Mouse (Mus musculus): ENCODE measurements around the gene Rpl4. TPM values are rescaled to one million over a fixed set of nuclear protein-coding genes. Genes with fewer than 3 reads are reported as not detected.
A peak's percentile ranks its signal among the peaks of the same experiment; 100 is the strongest.

Rpl4 gene
- total and polyA plus RNA-seq, 2 experiments from 2014 or later, result 588 to 620 TPM

- H3K27ac ChIP-seq, result peak overlapping the region; percentile 60
- ATAC-seq, result peak; percentile 79
These were observed 34.4 kb downstream of the Rpl4 start for GRCm38 (mm10) chr9:64207509-64208084.

GRCm38 (mm10) chr9:64214452-64214851 is 41.3 kb downstream of the Rpl4 start:
- Histone ChIP-seq H3K4me2 (ENCODE audit: low read depth, low read length) (no peak overlapping the region), H3K27me3 (ENCODE audit: insufficient read depth, low read length) (no peaks in the 10 kb centered on the region), H3K9ac (replicated peaks; ENCODE audit: low read length) (no peak overlapping the region), H3K4me3 (ENCODE audit: low read length) (no peak overlapping the region), H3K36me3 (ENCODE audit: insufficient read depth, low read length) (0 out of 2 replicates have a peak, but pooled peaks cover 4% of the 10 kb centered on the region), H3K27ac (no peak overlapping the region), H3K4me1 (ENCODE audit: insufficient read depth, low read length) (no peaks in the 10 kb centered on the region), H3K9me3 (ENCODE audit: low read length) (no peaks in the 10 kb centered on the region)
- no peak for ATAC-seq
- WGBS, result 90% methylated on average over 17 of the region's 17 CpGs
- DNase-seq (ENCODE audit: low spot score), result no peak
- TF ChIP-seq CTCF (IDR thresholded peaks at IDR 0.05; ENCODE audit: low read depth), result no peak

More at GRCm38 (mm10) chr9:64207509-64208084, 34.4 kb downstream of the Rpl4 start:
- Histone ChIP-seq H3K4me3 (ENCODE audit: low read length) (no peak overlapping the region), H3K9ac (replicated peaks; ENCODE audit: low read length) (no peak overlapping the region), H3K4me1 (ENCODE audit: insufficient read depth, low read length) (no peaks in the 10 kb centered on the region), H3K27me3 (ENCODE audit: insufficient read depth, low read length) (no peaks in the 10 kb centered on the region), H3K36me3 (ENCODE audit: insufficient read depth, low read length) (peaks cover 7% of the 10 kb centered on the region; the same call in 1 of the 2 replicates), H3K4me2 (ENCODE audit: low read depth, low read length) (no peak overlapping the region), H3K9me3 (ENCODE audit: low read length) (no peaks in the 10 kb centered on the region)
- no peak for TF ChIP-seq CTCF (IDR thresholded peaks at IDR 0.05; ENCODE audit: low read depth)
- DNase-seq (ENCODE audit: low spot score), result peak; percentile 26
- 68% methylated on average over 3 of the region's 3 CpGs for WGBS

GRCm38 (mm10) chr9:64216090-64216489 is 42.9 kb downstream of the Rpl4 start:
- Histone ChIP-seq H3K4me1 (ENCODE audit: insufficient read depth, low read length) (no peaks in the 10 kb centered on the region), H3K9me3 (ENCODE audit: low read length) (no peaks in the 10 kb centered on the region), H3K36me3 (ENCODE audit: insufficient read depth, low read length) (0 out of 2 replicates have a peak, but pooled peaks cover 4% of the 10 kb centered on the region), H3K9ac (replicated peaks; ENCODE audit: low read length) (no peak overlapping the region), H3K4me2 (ENCODE audit: low read depth, low read length) (no peak overlapping the region), H3K27me3 (ENCODE audit: insufficient read depth, low read length) (no peaks in the 10 kb centered on the region), H3K4me3 (ENCODE audit: low read length) (no peak overlapping the region), H3K27ac (no peak overlapping the region)
- WGBS, result 66% methylated on average over 4 of the region's 4 CpGs
- no peak for TF ChIP-seq CTCF (IDR thresholded peaks at IDR 0.05; ENCODE audit: low read depth)
- ATAC-seq (no peak), DNase-seq (ENCODE audit: low spot score) (no peak)

- Histone ChIP-seq H3K4me1 (ENCODE audit: insufficient read depth, low read length) (no peaks in the 10 kb centered on the region), H3K9me3 (ENCODE audit: low read length) (no peaks in the 10 kb centered on the region), H3K4me3 (ENCODE audit: low read length) (no peak overlapping the region), H3K4me2 (ENCODE audit: low read depth, low read length) (no peak overlapping the region), H3K27ac (no peak overlapping the region), H3K27me3 (ENCODE audit: insufficient read depth, low read length) (no peaks in the 10 kb centered on the region), H3K36me3 (ENCODE audit: insufficient read depth, low read length) (0 out of 2 replicates have a peak, but pooled peaks cover 4% of the 10 kb centered on the region), H3K9ac (replicated peaks; ENCODE audit: low read length) (no peak overlapping the region)
- DNase-seq (ENCODE audit: low spot score), result no peak
- no peak for TF ChIP-seq CTCF (IDR thresholded peaks at IDR 0.05; ENCODE audit: low read depth)
- ATAC-seq, result no peak
- WGBS, result 95% methylated on average over 2 of the region's 2 CpGs
These were observed 43.5 kb downstream of the Rpl4 start for GRCm38 (mm10) chr9:64216641-64217040.

GRCm38 (mm10) chr9:64217887-64218286 is 44.7 kb downstream of the Rpl4 start:
- H3K27me3 ChIP-seq (ENCODE audit: insufficient read depth, low read length), result no peaks in the 10 kb centered on the region
- H3K4me1 ChIP-seq (ENCODE audit: insufficient read depth, low read length), result no peaks in the 10 kb centered on the region
- no peaks in the 10 kb centered on the region for H3K9me3 ChIP-seq (ENCODE audit: low read length)
- DNase-seq (ENCODE audit: low spot score) (no peak), ATAC-seq (no peak)
- H3K36me3 ChIP-seq (ENCODE audit: insufficient read depth, low read length), result no peaks in the 10 kb centered on the region
- H3K27ac ChIP-seq, result no peak overlapping the region
- H3K4me3 ChIP-seq (ENCODE audit: low read length), result no peak overlapping the region
- no peak overlapping the region for H3K4me2 ChIP-seq (ENCODE audit: low read depth, low read length)
- TF ChIP-seq CTCF (IDR thresholded peaks at IDR 0.05; ENCODE audit: low read depth), result no peak
- no peak overlapping the region for H3K9ac ChIP-seq (replicated peaks; ENCODE audit: low read length)

GRCm38 (mm10) chr9:64219305-64219704 is 46.1 kb downstream of the Rpl4 start:
- Histone ChIP-seq H3K4me1 (ENCODE audit: insufficient read depth, low read length) (no peaks in the 10 kb centered on the region), H3K9me3 (ENCODE audit: low read length) (no peaks in the 10 kb centered on the region), H3K4me2 (ENCODE audit: low read depth, low read length) (no peak overlapping the region), H3K4me3 (ENCODE audit: low read length) (no peak overlapping the region), H3K27ac (no peak overlapping the region), H3K36me3 (ENCODE audit: insufficient read depth, low read length) (no peaks in the 10 kb centered on the region), H3K9ac (replicated peaks; ENCODE audit: low read length) (no peak overlapping the region), H3K27me3 (ENCODE audit: insufficient read depth, low read length) (no peaks in the 10 kb centered on the region)
- ATAC-seq (no peak), DNase-seq (ENCODE audit: low spot score) (no peak)
- WGBS, result 53% methylated on average over 1 of the region's 1 CpGs
- TF ChIP-seq CTCF (IDR thresholded peaks at IDR 0.05; ENCODE audit: low read depth), result no peak

GRCm38 (mm10) chr9:64219772-64220420 is 46.7 kb downstream of the Rpl4 start:
- Histone ChIP-seq H3K4me1 (ENCODE audit: insufficient read depth, low read length) (no peaks in the 10 kb centered on the region), H3K4me3 (ENCODE audit: low read length) (no peak overlapping the region), H3K27me3 (ENCODE audit: insufficient read depth, low read length) (no peaks in the 10 kb centered on the region), H3K9me3 (ENCODE audit: low read length) (no peaks in the 10 kb centered on the region), H3K4me2 (ENCODE audit: low read depth, low read length) (no peak overlapping the region), H3K9ac (replicated peaks; ENCODE audit: low read length) (no peak overlapping the region), H3K27ac (no peak overlapping the region), H3K36me3 (ENCODE audit: insufficient read depth, low read length) (no peaks in the 10 kb centered on the region)
- no peak for DNase-seq (ENCODE audit: low spot score)
- ATAC-seq, result no peak
- WGBS, result 88% methylated on average over 10 of the region's 10 CpGs
- no peak for TF ChIP-seq CTCF (IDR thresholded peaks at IDR 0.05; ENCODE audit: low read depth)
